Mouse (Mus musculus) neural tube, embryonic 13.5 days (tissue): ENCODE results near the gene F11r. TPM values are rescaled to one million over a fixed set of nuclear protein-coding genes. Genes with fewer than 3 reads are reported as not detected.

Source experiments
- ATAC-seq: fragments of 200-750 bp; cut with Nextera tagmentation; 2 replicates; pipeline ENCODE4 v1.8.0; 2017; ENCODE audit warnings: low read depth, mild to moderate bottlenecking, moderate TSS enrichment, moderate library complexity
- H3K27ac ChIP-seq: fragments of 300-500 bp; sonication (generic); replicated peaks from 2 replicates; pipeline ENCODE4 v1.5.1; 2015; ENCODE audit warnings: moderate library complexity, mild to moderate bottlenecking, inconsistent platforms
- H3K27me3 ChIP-seq: fragments of 300-500 bp; sonication (generic); 2 replicates; pipeline ENCODE4 v1.6.1; 2015; ENCODE audit warnings: mild to moderate bottlenecking, inconsistent platforms
- H3K36me3 ChIP-seq: fragments of 300-500 bp; sonication (generic); 2 replicates; pipeline ENCODE4 v1.6.1; 2015; ENCODE audit warnings: mild to moderate bottlenecking, inconsistent platforms
- H3K4me1 ChIP-seq: fragments of 300-500 bp; sonication (generic); replicated peaks from 2 replicates; pipeline ENCODE4 v1.6.1; 2015; ENCODE audit warnings: inconsistent platforms
- H3K4me2 ChIP-seq: fragments of 300-500 bp; sonication (generic); 2 replicates; pipeline ENCODE4 v1.6.1; 2015; ENCODE audit warnings: inconsistent platforms, mild to moderate bottlenecking, moderate library complexity
- H3K4me3 ChIP-seq: fragments of 300-500 bp; sonication (generic); 2 replicates; pipeline ENCODE4 v1.5.1; 2015; ENCODE audit warnings: mild to moderate bottlenecking, inconsistent platforms
- H3K9ac ChIP-seq: fragments of 300-500 bp; sonication (generic); 2 replicates; pipeline ENCODE4 v1.6.1; 2015; ENCODE audit warnings: moderate library complexity, mild to moderate bottlenecking, inconsistent platforms
- H3K9me3 ChIP-seq: fragments of 300-500 bp; sonication (generic); 2 replicates; pipeline ENCODE4 v1.6.1; 2016; ENCODE audit warnings: inconsistent platforms
- WGBS: fragments of 180-500 bp; shearing (Covaris S2); methylation state at CpG from one replicate; pipeline ENCODE4 v1.1.7; 2015; 5-methylcytosine and 5-hydroxymethylcytosine counted together
- polyA plus RNA-seq: library from polyadenylated mRNA; unstranded; fragments of >200 nt; fragmentation: Nextera tagmentation; extraction: Ambion mirVana; gene quantifications from 2 replicates; pipeline ENCODE4 v1.2.1, GENCODE M21; 2015

Gene F11r
- polyA plus RNA-seq = 14.7 and 15.1 TPM in 2 replicates

- Histone ChIP-seq H3K27ac (no peak within 1 kb of the TSS; the same call in 1 of the 2 replicates), H3K27me3 (peaks cover 48% of the 10 kb centered on the region), H3K4me2 (peak within 1 kb of the TSS; percentile 58), H3K4me1 (peaks cover 26% of the 10 kb centered on the region), H3K36me3 (no peaks in the 10 kb centered on the region), H3K9me3 (no peaks in the 10 kb centered on the region), H3K9ac (peak within 1 kb of the TSS; percentile 56), H3K4me3 (peak within 1 kb of the TSS; percentile 39)
- under 1% methylated on average over 46 of the region's 46 CpGs for WGBS
- ATAC-seq = 0 out of 2 replicates have a peak, but pooled peaks have one; percentile 40
Measured at GRCm38 (mm10) chr1:171437264-171438013, at the start of gene F11r. F11r (plus strand) TSS chr1:171437535.

- H3K4me2 ChIP-seq = no peak within 1 kb of the TSS
- 0 out of 2 replicates have a peak, but pooled peaks cover under 1% of the 10 kb centered on the region for H3K27me3 ChIP-seq
- no peak within 1 kb of the TSS for H3K27ac ChIP-seq
- no peaks in the 10 kb centered on the region for H3K36me3 ChIP-seq
- ATAC-seq = no peak
- H3K4me3 ChIP-seq = no peak within 1 kb of the TSS
- no peaks in the 10 kb centered on the region for H3K9me3 ChIP-seq
- WGBS = 87% methylated on average over 15 of the region's 15 CpGs
- H3K4me1 ChIP-seq = no peaks in the 10 kb centered on the region
- no peak within 1 kb of the TSS for H3K9ac ChIP-seq
Measured at GRCm38 (mm10) chr1:171388376-171389102, 48.8 kb upstream of the F11r start, which contains the start of gene Arhgap30. Arhgap30 (plus strand) TSS chr1:171388954.

- Histone ChIP-seq H3K4me3 (no peak overlapping the region), H3K4me1 (no peaks in the 10 kb centered on the region), H3K9me3 (no peaks in the 10 kb centered on the region), H3K4me2 (no peak overlapping the region), H3K27ac (no peak overlapping the region), H3K36me3 (no peaks in the 10 kb centered on the region), H3K9ac (no peak overlapping the region), H3K27me3 (no peaks in the 10 kb centered on the region)
- ATAC-seq = no peak
- 82% methylated on average over 4 of the region's 4 CpGs for WGBS
Measured at GRCm38 (mm10) chr1:171390101-171390500, 47.2 kb upstream of the F11r start.

- Histone ChIP-seq H3K4me1 (no peaks in the 10 kb centered on the region), H3K9ac (no peak overlapping the region), H3K4me2 (no peak overlapping the region), H3K27me3 (peaks cover 5% of the 10 kb centered on the region; the same call in 1 of the 2 replicates), H3K4me3 (no peak overlapping the region), H3K9me3 (no peaks in the 10 kb centered on the region), H3K36me3 (no peaks in the 10 kb centered on the region), H3K27ac (no peak overlapping the region)
- 82% methylated on average over 4 of the region's 4 CpGs for WGBS
- ATAC-seq = no peak
Measured at GRCm38 (mm10) chr1:171401821-171402220, 35.5 kb upstream of the F11r start.

- H3K9me3 ChIP-seq = no peaks in the 10 kb centered on the region
- H3K36me3 ChIP-seq = no peaks in the 10 kb centered on the region
- H3K27me3 ChIP-seq = peaks cover 17% of the 10 kb centered on the region
- H3K4me1 ChIP-seq = no peaks in the 10 kb centered on the region
- H3K9ac ChIP-seq = no peak overlapping the region
- H3K4me2 ChIP-seq = no peak overlapping the region
- no peak for ATAC-seq
- WGBS = 84% methylated on average over 9 of the region's 9 CpGs
- no peak overlapping the region for H3K27ac ChIP-seq
- no peak overlapping the region for H3K4me3 ChIP-seq
Measured at GRCm38 (mm10) chr1:171402991-171403390, 34.3 kb upstream of the F11r start.

GRCm38 (mm10) chr1:171407263-171407662, 30.1 kb upstream of the F11r start:
- H3K4me1 ChIP-seq = no peaks in the 10 kb centered on the region
- H3K9ac ChIP-seq = no peak overlapping the region
- no peaks in the 10 kb centered on the region for H3K36me3 ChIP-seq
- H3K4me2 ChIP-seq = no peak overlapping the region
- H3K4me3 ChIP-seq = no peak overlapping the region
- no peak for ATAC-seq
- peaks cover 33% of the 10 kb centered on the region for H3K27me3 ChIP-seq
- H3K27ac ChIP-seq = no peak overlapping the region
- 76% methylated on average over 5 of the region's 5 CpGs for WGBS
- no peaks in the 10 kb centered on the region for H3K9me3 ChIP-seq

GRCm38 (mm10) chr1:171410231-171410630, 27.1 kb upstream of the F11r start:
- H3K27me3 ChIP-seq = peaks cover 33% of the 10 kb centered on the region
- ATAC-seq = no peak
- H3K4me1 ChIP-seq = peaks cover 22% of the 10 kb centered on the region
- no peak overlapping the region for H3K4me3 ChIP-seq
- no peak overlapping the region for H3K4me2 ChIP-seq
- H3K27ac ChIP-seq = no peak overlapping the region
- 68% methylated on average over 1 of the region's 1 CpGs for WGBS
- no peak overlapping the region for H3K9ac ChIP-seq
- no peaks in the 10 kb centered on the region for H3K9me3 ChIP-seq
- peaks cover 8% of the 10 kb centered on the region for H3K36me3 ChIP-seq

GRCm38 (mm10) chr1:171410947-171411484, 26.3 kb upstream of the F11r start, which contains the start of gene Usf1:
Usf1 (plus strand) TSS chr1:171411313.
- Histone ChIP-seq H3K36me3 (peaks cover 16% of the 10 kb centered on the region), H3K27me3 (peaks cover 33% of the 10 kb centered on the region), H3K4me1 (peaks cover 22% of the 10 kb centered on the region), H3K27ac (peak within 1 kb of the TSS; percentile 95), H3K9me3 (no peaks in the 10 kb centered on the region), H3K4me2 (peak within 1 kb of the TSS; percentile 66), H3K4me3 (peak within 1 kb of the TSS; percentile 92), H3K9ac (peak within 1 kb of the TSS; percentile 99)
- under 1% methylated on average over 36 of the region's 36 CpGs for whole genome bisulfite sequencing
- peak; percentile 98 for ATAC-seq

- Histone ChIP-seq H3K4me3 (peak overlapping the region; percentile 92), H3K27me3 (peaks cover 29% of the 10 kb centered on the region), H3K27ac (peak overlapping the region; percentile 95), H3K9me3 (no peaks in the 10 kb centered on the region), H3K36me3 (peaks cover 21% of the 10 kb centered on the region), H3K4me1 (peaks cover 22% of the 10 kb centered on the region), H3K9ac (peak overlapping the region; percentile 99), H3K4me2 (peak overlapping the region; percentile 66)
- ATAC-seq = peak; percentile 80
- WGBS = under 1% methylated on average over 39 of the region's 39 CpGs
Measured at GRCm38 (mm10) chr1:171411492-171411941, 25.8 kb upstream of the F11r start.

- peak overlapping the region; percentile 99 for H3K9ac ChIP-seq
- peaks cover 26% of the 10 kb centered on the region for H3K36me3 ChIP-seq
- peak overlapping the region; percentile 66 for H3K4me2 ChIP-seq
- H3K9me3 ChIP-seq = no peaks in the 10 kb centered on the region
- peak overlapping the region; percentile 92 for H3K4me3 ChIP-seq
- under 1% methylated on average over 20 of the region's 20 CpGs for WGBS
- peak overlapping the region; percentile 95 for H3K27ac ChIP-seq
- peak; percentile 69 for ATAC-seq
- peaks cover 22% of the 10 kb centered on the region for H3K4me1 ChIP-seq
- peaks cover 26% of the 10 kb centered on the region for H3K27me3 ChIP-seq
Measured at GRCm38 (mm10) chr1:171412001-171412441, 25.3 kb upstream of the F11r start.

- H3K4me2 ChIP-seq = peak overlapping the region; percentile 66
- peaks cover 31% of the 10 kb centered on the region for H3K36me3 ChIP-seq
- peaks cover 22% of the 10 kb centered on the region for H3K4me1 ChIP-seq
- peaks cover 22% of the 10 kb centered on the region for H3K27me3 ChIP-seq
- peak overlapping the region; percentile 95 for H3K27ac ChIP-seq
- H3K9ac ChIP-seq = peak overlapping the region; percentile 99
- ATAC-seq = peak; percentile 3; the same call in 1 of the 2 replicates
- no peaks in the 10 kb centered on the region for H3K9me3 ChIP-seq
- peak overlapping the region; percentile 92 for H3K4me3 ChIP-seq
- WGBS = 13% methylated on average over 3 of the region's 3 CpGs
Measured at GRCm38 (mm10) chr1:171412446-171412845, 24.9 kb upstream of the F11r start.
